Mouse (Mus musculus) forelimb bud, embryonic 11.5 days (tissue): ENCODE data around the gene Vezf1.

Experiments
- DNase-seq: peaks from one replicate; pipeline ENCODE4 v3.0.0-alpha.2; 2012; ENCODE audit warnings: low read depth, low spot score

The Vezf1 gene

DNA sequence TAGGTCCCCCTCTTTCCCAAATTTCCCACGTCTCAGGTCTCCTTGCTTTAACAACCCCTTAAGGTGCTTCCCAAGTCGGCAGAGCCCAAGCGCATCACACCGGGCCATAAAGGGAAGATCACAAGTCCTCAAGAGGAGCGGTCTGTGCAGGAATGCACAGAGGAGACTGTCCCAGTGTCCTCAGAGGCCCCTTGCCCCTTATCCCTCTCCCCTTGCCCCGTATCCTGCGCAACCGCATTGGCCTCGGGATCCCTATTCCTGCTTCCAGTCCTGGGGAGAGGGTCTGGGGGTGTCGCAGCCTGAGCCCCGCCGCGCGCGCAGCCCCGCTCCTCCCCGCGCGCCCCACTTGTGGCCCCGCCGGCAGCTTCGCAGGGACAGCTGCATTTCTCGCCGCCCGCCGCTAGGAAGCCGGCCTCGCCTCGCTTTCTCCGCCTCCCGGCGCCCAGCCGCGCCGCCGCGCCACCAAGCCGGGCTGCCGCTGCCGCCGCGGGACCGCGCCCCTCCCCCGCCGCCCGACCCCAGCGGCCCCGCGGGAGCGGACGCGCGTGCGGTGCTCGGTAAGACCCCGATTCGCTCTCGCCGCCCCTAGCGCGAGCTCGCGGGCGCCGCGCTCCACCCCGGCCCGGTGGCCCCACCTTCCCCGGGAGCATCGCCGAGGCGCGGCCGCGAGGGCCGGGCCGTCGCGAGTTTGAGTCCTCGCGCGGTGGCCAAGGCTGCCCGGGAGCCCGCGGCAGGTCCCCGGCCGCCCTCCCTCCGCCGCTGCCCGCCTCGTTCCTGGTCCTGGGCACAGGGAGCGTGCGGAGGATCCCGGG lies 30.9 kb downstream of the Vezf1 start:
- peak; percentile 47 for DNase-seq

DNA sequence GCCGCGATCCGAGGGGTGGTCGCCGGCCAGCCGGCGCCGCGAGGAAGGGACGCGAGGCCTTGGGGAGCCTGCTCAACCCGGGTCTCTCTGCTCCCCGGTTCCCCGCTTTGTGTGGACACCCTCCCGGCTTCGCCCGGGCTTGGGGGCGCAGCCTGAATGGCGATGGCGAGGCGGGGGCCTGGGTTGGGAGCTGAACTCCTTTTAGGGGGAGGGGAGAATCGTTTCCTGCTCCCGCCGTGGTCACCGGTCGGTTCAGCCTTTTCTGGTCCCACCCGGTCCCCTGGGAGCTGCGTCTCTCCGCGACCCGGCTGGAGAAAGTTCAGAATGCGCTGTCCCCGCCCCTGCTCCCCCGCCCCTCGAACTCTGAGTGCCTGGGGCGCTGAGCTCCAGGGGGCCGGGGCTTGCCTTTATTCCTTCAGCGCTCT lies 31.5 kb downstream of the Vezf1 start:
- DNase-seq = no peak

DNA sequence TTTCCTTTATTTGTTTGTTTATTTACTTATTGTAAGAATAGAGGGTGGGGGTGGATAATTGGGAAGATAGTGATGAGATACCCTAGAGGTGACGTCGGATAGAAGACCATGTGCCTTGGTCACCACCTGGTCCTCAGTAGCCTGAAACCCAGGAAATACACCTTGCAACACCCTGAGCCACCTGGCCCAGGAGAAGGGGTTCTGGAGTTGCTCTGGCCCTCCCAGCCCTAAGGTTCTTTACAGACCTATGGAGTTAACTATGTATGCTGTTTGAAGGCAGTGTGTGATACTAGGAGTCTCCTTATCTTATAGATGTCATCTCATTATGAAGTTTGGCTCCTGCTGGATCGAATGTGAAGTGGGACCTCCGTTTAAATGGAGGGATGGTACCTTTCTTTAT lies 32.1 kb downstream of the Vezf1 start:
- DNase-seq = no peak

DNA sequence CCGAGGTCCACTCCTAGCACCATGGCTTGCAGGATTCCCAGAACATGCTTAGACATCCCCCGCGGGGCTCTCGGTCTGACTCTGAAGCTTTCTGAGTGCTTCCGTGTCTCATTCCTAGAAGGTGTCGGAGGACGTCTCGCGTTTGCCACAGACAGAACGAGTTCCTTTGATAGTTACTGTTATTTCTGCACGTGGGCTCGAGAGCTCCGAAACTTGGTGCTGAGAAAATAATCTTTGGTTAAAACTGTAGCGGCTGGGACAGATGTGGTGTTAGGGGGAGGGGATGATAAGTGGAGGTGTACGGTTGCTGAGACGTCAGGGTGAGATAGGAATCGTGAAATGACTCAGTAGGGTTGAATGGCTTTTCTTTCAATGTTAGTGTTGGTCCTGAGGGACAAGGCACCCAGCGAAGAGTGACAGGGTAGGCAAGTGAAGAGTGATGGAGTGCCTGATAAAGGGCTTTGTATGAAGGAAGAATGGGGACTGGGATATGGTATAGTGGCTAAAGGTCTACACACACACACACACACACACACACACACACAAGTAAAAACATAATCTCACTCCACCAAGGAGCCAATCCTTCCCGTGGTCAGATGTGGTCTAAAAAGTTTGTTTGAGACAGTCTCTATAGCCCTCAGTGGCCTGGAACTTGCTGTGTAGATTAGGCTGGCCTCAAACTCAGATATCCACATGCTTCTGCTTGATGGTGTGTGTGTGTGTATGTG lies 35.3 kb downstream of the Vezf1 start:
- no peak for DNase-seq

DNA sequence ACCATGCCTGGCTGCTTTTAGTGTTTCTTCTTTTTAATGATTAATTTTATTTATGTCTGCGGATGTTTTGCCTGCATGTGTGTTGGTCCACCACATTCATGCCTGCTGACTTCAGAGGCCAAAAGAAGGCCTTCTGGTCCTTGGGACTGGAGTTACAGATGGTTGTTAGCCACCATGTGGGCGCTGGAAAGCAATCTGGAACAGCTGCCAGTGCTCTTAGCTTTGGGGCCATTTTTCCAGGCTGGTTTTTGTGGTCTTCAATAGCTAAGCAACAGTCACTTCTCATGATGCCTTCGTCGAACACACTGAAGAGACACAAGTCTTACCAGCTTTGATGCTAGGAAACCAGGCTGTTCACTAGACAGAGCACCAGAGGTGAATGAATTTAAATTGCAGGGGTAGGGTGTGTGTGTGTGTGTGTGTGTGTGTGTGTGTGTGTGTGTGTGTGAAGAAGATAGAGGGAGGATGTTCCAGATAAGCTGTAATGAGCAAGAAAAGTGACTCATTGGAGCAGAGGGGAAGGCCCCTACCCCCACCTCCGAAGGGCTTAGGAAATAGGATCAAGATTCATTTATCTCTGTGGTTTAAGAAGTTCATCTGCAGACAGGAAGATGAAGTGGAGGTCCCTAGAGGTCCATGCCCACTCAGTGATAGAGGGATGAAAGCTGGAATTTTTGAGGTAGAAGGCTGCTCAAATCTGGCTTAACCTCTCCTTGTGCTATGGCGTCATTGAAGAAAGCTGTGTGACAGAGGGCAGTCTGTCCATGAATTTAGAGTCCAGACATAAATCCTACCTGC lies 37.6 kb downstream of the Vezf1 start:
- DNase-seq = no peak

DNA sequence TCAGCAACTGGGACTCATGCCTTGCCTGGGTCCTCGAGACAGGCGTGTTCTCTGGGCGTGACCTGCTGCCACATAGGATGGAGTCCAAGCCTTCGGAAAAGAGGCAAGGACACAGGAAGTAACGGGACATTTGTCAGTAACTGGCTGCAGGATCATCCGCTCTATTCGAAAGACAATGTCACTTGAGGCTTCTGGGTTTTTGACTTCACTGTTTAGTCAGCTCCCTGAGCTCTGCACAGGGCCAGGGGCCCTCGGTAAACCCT lies 38.1 kb downstream of the Vezf1 start:
- DNase-seq = no peak

DNA sequence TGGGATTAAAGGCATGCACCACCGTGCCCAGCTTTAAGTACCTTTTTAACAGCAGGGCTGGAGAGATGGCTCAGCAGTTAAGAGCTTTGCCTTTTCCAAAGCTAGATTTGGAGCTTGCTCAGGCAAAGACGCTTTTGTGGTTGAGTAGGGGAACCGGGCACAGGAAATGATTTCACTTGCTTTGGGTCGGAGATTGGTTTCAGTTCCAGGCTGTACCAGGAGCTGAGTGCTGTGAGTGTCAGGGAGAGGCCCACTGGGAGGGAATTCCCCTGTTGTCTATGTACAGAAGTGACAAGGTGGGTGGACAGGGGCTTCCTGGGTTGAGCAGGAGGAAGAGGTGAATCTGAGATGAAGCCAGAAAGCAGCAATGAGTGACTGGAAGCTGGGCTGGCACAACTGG lies 39.3 kb downstream of the Vezf1 start:
- DNase-seq = no peak

DNA sequence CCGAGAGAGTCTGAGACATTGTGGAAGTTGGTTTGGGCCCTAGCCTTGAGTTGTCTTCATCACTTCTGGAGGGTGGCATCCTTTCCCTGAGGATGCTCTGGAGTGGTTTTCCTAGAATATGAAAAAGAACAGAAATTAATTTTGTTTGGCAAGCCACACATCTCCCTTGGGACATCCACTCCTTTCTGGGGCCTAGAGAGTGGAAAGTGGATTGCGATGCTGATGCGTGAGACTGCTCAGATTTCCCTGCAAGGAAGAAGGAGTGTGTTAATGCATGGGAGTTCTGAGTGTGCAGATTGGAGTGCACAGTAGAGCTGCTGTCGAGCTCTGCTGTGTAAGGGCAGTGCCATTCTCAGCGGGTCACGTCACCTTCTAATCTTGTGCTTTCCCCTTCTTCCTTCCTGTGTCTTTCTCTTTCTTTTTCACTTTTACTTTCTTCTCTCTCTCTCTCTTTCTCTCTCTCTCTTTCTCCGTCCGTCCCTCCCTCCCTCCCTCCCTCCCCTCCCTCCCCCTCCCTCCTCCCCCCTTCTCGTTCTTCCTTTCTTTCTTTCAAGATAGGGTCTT lies 42.0 kb downstream of the Vezf1 start:
- DNase-seq = no peak

DNA sequence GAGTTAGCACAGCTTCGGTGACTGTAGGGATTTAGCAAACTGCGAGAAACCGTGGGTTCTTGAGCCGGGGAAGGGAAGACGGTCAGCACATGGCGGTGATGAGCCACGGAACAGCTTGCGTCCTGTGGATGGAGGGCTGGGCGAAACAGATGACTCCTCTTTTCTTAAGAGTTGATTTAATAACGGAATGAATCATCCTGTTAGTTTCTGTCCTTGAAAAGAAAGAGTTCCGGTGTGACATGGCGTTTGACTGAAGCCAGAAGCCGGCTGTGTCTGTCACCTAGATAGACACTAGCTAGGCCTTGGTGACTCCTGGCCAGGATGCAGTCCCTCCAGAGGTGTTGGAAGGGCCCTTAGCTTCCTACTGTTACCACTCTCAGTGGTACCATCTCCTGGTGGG lies 44.0 kb downstream of the Vezf1 start:
- no peak for DNase-seq

DNA sequence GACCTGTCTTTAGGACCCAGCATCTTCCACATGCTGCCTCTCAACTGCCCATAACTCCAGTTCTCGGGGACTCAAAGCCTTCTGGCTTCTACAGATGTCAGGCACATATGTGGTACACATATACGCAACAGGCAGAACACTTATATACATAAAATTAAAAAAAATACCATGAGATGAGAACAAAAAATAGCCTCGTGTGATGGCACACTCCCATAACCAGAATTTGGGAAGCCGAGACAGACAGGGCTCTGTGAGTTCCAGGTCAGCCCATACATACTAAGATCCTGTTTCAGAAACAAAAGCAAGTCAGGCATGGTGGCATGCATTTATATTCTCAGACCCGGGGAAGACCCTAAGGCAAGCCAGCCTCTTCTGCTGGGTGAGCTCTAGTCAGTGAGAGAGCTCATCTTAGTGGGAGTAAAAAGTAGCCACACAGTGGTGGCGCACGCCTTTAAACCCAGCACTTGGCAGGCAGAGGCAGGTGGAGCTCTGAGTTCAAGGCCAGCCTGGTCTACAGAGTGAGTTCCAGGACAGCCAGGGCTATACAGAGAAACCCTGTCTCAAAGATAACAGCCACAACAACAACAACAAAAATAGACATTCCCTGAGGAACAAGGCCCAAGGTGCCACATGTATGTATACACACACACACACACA lies 44.7 kb downstream of the Vezf1 start:
- no peak for DNase-seq

DNA sequence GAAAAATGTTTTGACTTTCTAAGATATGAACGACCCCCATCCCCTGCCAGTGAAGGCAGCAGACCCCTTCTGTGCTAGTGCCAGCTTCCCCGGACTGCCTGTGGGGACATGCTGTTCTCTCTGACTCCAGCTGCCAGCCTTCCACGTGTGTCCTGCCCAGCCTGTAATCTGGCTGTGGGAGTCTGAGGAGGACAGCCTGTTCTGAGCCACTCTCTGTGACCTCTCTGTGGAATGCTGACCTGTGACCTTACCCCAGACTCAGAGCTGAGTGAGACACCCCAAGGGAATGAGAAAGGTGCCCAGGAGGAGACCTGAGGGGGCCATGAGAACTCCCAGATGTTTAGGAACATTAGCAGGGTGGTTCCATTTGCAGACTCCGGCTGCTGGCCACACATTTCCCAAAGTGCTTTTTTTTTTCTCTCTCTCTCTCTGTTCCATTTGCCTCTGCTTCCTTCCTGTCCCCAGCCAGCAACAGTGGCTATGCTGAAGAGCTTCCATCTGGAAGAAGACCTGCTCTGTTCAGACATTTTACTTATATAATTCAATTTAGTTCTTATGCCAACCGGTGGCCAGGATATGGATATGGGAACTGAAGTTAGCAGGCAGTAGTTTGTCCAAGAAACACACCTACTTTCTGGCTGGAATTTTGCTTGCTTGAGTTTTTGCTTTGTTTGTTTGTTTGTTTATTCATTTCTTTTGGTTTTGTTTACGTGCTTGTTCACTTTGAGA lies 45.6 kb downstream of the Vezf1 start:
- no peak for DNase-seq

DNA sequence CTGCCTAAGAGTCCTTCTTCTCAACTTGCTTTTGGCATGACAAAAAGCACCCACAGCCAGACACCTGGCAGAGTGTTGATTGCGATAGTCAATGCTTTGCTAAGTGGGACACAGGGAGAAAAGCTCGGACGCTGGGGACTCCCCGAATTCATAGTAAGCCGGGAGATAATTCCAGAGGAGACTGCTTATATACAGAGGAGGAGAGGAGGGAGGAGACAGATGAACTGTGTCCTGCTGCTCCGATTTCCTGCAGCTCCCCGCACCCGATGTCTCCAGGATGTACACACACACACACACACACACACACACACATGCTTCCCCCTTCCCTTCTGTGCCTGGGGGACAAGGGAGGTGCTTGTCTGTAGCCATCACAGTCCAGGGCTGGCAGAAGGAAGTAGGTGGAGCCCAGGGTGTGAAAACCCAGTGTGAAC lies 46.8 kb downstream of the Vezf1 start:
- DNase-seq = no peak

DNA sequence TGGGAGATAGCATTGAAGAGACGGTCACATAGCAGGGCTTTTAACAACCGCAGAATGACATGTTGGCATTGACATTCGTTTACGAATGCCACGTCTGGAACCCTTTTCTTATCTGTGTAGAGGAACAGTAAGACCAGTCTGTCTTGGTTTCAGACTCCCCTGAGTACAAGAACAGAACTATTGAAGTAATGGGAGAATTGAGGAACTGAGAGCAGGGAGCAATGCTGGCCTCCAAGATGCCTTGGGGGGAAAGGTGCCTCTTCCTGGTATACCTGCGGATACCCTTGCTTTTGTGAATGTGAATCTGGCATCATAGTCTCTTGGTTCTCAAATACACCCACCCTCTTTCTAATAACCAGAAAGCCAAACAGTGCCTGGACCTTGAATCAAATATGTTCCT lies 48.5 kb downstream of the Vezf1 start:
- DNase-seq = no peak

DNA sequence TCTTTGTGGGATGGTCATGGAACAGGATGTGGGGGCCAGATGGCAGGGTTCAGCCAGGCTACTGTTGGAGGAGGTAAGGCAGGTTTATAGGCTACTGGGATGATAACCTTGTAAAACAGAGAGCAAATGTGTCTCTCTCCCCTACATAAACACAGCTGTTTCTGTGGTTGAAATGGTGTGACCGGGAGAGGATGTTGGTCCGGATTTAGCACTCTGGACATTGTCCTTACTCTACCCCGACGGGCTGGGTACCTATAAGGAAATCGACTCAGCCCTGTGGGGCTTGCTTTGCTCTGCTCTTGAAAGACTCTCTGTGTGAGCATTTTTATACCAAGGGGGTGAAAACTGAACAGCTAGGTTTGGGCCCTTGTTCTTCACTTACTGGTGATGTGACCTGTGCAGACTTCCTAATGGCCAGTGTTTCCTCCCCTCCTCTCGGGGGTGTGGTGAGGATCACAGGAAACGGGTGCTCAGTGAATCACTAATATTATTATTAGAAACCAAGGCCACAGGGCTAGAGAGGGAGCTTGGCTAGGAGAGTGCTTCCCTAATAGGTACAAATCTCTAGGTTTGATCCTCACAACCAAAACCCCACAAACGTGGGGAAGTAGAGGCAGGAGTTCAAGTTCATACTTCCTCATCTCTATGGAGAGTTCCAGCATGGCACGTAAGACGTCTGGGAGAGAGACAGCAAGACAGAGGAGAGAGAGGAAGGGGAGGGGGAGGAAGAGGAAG lies 49.4 kb downstream of the Vezf1 start:
- no peak for DNase-seq

DNA sequence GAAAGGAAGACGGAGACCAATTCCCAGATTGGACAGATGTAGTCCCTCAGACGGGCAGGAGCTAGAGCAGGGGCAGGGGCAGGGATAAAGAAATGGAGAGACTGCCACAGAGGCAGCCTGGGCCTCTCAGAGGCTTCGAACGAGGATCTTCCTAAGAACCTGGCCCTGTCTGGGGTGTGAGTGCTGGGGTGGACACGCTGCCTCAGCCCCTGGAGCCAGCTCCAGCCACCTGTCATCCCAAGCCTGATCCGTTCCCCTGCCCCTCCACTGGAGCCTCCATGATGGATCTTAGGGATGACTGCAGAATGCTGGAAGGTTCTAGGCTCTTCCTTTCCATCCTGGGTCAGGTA lies 50.0 kb downstream of the Vezf1 start:
- DNase-seq = no peak

DNA sequence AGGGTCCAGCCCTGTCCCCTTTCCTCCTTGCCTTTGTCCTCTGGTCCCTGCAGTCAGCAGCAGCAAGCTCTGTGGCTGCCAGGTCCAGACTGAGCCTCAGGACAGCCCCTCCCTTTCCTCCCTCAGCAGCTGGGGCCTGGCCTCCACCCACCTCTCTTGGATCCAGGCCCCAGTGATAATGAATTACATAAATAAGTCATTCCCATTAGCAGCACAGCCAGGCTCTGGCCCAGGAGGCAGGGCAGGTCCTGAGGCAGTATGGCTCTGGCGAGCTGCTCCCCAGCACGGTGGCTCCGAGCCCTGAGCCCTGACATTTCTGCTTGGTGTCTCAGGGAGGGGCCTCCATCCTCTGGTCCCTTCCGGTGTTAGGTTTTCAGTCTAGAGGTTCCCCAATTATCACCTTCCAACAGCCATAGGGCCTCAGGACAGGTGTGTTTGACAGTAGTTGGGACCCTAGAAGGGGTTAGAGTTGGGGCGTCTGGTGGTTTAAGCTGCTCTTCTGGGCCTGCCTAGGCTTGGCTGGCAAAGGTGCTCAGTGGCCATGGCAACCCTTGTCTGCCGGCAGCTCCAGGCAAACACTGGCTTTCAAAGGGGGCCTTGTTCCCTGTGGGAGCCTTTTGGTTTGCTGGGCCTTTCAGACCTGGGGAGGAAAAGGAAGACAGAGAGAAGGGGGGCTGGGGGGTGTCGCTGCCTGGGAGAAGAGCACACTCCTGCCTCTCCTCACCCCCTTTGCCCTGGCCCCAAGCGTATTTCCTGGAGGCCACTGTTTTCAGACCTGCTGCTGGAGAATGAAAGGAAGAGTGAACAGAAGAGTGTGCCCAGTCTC lies 51.0 kb downstream of the Vezf1 start:
- DNase-seq = peak; percentile 67

DNA sequence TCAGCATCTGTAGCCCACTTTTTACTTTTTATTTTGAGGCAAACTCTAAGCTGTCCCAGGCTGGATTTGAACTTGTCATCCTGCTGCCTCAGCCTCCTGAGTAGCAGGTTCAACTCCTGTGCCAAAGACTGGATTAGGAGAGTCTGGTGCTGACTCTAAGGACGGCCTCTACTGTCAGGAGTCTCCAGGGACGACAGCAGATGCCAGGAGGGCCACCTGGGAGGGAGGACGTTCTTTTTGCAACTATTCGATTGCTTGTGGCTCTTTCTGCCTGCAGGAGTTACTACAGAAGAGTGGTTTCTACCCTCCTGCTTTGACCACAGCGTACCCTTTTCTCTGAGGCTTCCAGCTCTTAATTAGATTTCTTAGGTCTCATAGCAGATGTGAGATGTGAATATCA lies 54.5 kb downstream of the Vezf1 start:
- no peak for DNase-seq

DNA sequence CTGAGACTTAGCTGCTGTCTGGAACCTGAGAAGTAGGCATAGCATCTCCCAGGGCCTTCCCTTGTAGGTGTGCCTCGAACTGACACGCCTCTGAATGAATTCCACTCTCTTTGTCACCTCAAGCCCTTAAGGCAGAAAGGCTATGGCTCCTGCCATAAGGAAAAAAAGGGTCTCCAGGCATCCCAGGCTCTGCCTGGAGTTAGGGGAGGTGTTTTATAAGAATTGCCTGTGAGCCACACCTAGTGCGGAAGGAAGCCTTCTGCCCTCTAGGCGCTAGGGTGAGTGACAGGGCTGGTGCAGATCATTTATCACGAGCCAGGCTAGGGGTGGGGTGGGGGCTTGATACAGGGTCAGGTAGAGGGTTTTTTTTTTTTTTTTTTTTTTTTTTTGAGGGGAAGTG lies 54.9 kb downstream of the Vezf1 start:
- DNase-seq = no peak

DNA sequence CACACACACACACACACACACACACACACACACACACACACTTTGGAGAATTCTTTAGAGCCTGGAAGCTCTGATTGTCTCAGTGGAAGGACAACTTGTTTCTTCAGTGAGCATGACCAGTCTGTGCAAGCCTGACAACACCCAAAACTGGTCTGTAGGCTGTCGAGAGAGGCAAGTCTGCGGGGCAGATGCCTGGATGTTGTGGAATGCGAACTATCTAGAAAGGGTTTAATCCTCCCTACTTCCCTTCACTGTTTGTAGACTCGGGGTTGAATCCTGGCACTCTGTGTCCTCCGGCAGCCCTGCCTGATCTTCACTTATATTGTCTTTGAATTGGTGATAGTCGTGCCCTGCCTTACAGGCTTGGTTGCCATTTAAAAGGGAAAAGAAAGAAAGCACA lies 55.7 kb downstream of the Vezf1 start:
- no peak for DNase-seq

DNA sequence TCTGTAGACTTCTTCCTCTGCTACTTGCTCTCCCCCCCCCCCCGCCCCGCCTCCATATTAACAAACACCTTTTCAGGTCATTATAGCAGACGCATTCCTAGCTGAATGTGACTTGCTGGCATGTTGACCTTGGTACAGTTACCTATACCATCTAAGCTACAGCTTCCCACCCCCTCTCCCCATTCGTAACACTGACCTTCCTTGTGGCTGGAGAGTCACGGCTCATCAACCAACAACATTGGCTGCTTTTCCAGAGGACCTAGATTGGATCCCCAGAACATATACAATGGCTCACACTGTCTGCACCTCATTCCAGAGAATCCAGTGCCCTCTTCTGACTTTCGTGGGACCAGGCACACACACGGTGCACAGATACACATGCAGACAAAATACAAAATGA lies 57.4 kb downstream of the Vezf1 start:
- no peak for DNase-seq
